Mouse (Mus musculus) bone marrow, adult 2 months (tissue): ENCODE measurements around the gene Rab4a. TPM values are rescaled to one million over a fixed set of nuclear protein-coding genes. Genes with fewer than 3 reads are reported as not detected.

Source experiments
- H3K27ac ChIP-seq: fragments of 200-500 bp; 2 replicates; pipeline ENCODE4 v1.5.1; 2012; ENCODE audit warnings: low read depth, mild to moderate bottlenecking, control low read depth, inconsistent platforms, low read length; ENCODE audit not compliant: control insufficient read depth, poor library complexity, insufficient read depth
- H3K4me1 ChIP-seq: fragments of 200-500 bp; 2 replicates; pipeline ENCODE4 v1.6.1; 2011; ENCODE audit warnings: low read length; ENCODE audit not compliant: control insufficient read depth, insufficient read depth
- H3K4me3 ChIP-seq: fragments of 200-500 bp; replicated peaks from 2 replicates; pipeline ENCODE3; 2011; ENCODE audit warnings: mild to moderate bottlenecking, low read depth, low read length, control low read depth; ENCODE audit not compliant: control insufficient read depth
- CTCF ChIP-seq: fragments of 200-500 bp; IDR thresholded peaks from 2 replicates; pipeline ENCODE4 v1.5.1; 2011; ENCODE audit warnings: low read length, control low read depth; ENCODE audit not compliant: control insufficient read depth, insufficient read depth
- POLR2A ChIP-seq: fragments of 200-500 bp; IDR thresholded peaks from 2 replicates; pipeline ENCODE4 v1.6.1; 2011; ENCODE audit warnings: low read depth, mild to moderate bottlenecking, control low read depth, low read length, borderline replicate concordance; ENCODE audit not compliant: control insufficient read depth
- WGBS: fragments of 180-500 bp; shearing (Covaris S2); methylation state at CpG from one replicate; pipeline ENCODE4 v1.1.7; 2018; 5-methylcytosine and 5-hydroxymethylcytosine counted together
- polyA plus RNA-seq: library from polyadenylated mRNA; stranded (reverse); fragments of >200 nt; gene quantifications from 2 replicates; pipeline ENCODE4 v1.2.4, GENCODE M21; 2011; ENCODE audit warnings: low replicate concordance; ENCODE audit not compliant: missing spikeins, insufficient read depth, insufficient read length

Rab4a gene
- polyA plus RNA-seq, 1 experiment, result 9.1 TPM

DNA sequence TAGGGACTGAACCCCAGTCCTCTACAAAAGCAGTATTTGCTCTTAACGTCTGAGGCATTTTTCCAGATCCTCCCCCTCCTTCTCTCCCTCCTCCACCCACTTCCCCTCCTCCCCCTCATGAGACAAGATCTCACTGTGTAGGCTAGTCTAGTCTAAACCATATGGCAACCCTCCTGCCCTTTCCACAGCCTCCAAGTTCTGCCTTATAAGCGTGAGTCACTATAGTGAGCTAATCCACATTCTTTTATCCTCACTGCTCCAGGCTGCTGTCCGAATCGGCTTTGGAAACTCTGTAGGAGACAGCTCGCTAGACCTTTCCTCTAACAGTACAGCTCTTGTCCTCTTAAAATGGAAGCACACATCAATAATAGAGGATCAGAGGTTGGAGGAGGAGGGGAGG, 61.2 kb downstream of the Rab4a start:
- 62% methylated on average over 5 of the region's 5 CpGs for WGBS
- no peak overlapping the region for H3K27ac ChIP-seq
- no peaks in the 10 kb centered on the region for H3K4me1 ChIP-seq
- TF ChIP-seq CTCF (no peak), POLR2A (no peak)
- H3K4me3 ChIP-seq, result no peak overlapping the region

- no peaks in the 10 kb centered on the region for H3K4me1 ChIP-seq
- 82% methylated on average over 9 of the region's 9 CpGs for WGBS
- no peak overlapping the region for H3K4me3 ChIP-seq
- H3K27ac ChIP-seq, result no peak overlapping the region
- TF ChIP-seq CTCF, result no peak
- no peak for TF ChIP-seq POLR2A
Observed at GRCm38 (mm10) chr8:123872048-123872447, 66.3 kb downstream of the Rab4a start.

GRCm38 (mm10) chr8:123873364-123873763, 67.6 kb downstream of the Rab4a start:
- no peak for TF ChIP-seq CTCF
- Histone ChIP-seq H3K4me3 (no peak overlapping the region), H3K4me1 (no peaks in the 10 kb centered on the region), H3K27ac (no peak overlapping the region)
- WGBS, result 71% methylated on average over 6 of the region's 6 CpGs

- Histone ChIP-seq H3K4me3 (no peak overlapping the region), H3K27ac (no peak overlapping the region), H3K4me1 (no peaks in the 10 kb centered on the region)
- 77% methylated on average over 11 of the region's 11 CpGs for WGBS
- TF ChIP-seq CTCF, result no peak
- no peak for TF ChIP-seq POLR2A
Observed at GRCm38 (mm10) chr8:123874324-123874723, 68.5 kb downstream of the Rab4a start.

- Histone ChIP-seq H3K27ac (no peak overlapping the region), H3K4me3 (no peak overlapping the region), H3K4me1 (no peaks in the 10 kb centered on the region)
- no peak for TF ChIP-seq CTCF
- no peak for TF ChIP-seq POLR2A
- 61% methylated on average over 2 of the region's 2 CpGs for WGBS
Observed at GRCm38 (mm10) chr8:123877865-123878264, 72.1 kb downstream of the Rab4a start.

- no peak overlapping the region for H3K27ac ChIP-seq
- TF ChIP-seq CTCF (no peak), POLR2A (no peak)
Observed at GRCm38 (mm10) chr8:123880271-123880670, 74.5 kb downstream of the Rab4a start.

GRCm38 (mm10) chr8:123880821-123881350, 75.1 kb downstream of the Rab4a start:
- Histone ChIP-seq H3K4me1 (no peaks in the 10 kb centered on the region), H3K4me3 (no peak overlapping the region), H3K27ac (no peak overlapping the region)
- TF ChIP-seq CTCF, result no peak
- TF ChIP-seq POLR2A, result no peak
- WGBS, result 67% methylated on average over 4 of the region's 4 CpGs

More at GRCm38 (mm10) chr8:123880271-123880670, 74.5 kb downstream of the Rab4a start:
- Histone ChIP-seq H3K4me1 (no peaks in the 10 kb centered on the region), H3K4me3 (no peak overlapping the region)
- 47% methylated on average over 10 of the region's 10 CpGs for WGBS

DNA sequence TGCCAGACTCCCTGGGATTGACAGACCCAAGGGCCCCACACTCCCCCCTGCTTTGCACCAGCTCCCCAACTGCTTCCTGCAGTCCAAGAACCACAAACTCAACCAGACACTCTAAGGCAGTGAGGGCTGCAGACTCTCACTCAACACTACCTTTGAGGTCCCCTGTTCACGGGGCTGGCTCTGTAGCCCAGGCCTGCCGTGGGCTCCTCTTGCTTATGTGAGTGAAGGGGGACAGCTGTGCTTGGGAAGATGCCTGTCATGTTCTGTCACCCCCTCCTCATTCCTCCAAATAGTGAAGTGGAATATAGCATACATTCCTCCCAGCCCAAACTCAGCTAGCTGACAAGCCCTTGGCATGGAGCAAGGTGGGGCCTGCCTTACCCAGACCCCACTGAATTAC, 76.6 kb downstream of the Rab4a start:
- WGBS, result 21% methylated on average over 2 of the region's 2 CpGs
- TF ChIP-seq POLR2A (no peak), CTCF (no peak)
- H3K4me3 ChIP-seq, result no peak overlapping the region
- H3K27ac ChIP-seq, result no peak overlapping the region
- H3K4me1 ChIP-seq, result no peaks in the 10 kb centered on the region

DNA sequence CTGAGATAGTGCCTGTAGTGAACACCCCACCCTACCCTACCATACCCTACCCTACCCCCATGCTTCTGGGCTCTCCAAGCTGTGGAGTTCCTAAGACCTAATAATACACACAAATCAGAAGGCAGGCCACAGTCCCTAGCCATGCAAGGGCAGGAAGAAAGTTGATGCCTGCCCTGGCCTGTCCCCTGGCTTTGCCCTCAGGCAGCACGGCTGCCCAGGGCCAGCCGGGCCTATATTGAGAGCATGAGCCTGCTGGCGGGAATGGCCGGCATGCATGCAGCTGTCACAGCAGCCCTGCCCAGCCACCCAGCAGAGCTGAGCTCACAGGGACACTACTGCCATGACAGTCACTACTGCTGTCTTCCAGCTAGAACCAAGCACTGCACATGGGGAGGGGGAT, 77.3 kb downstream of the Rab4a start:
- no peak overlapping the region for H3K4me3 ChIP-seq
- TF ChIP-seq POLR2A (no peak), CTCF (no peak)
- 90% methylated on average over 4 of the region's 4 CpGs for WGBS
- H3K27ac ChIP-seq, result no peak overlapping the region
- no peaks in the 10 kb centered on the region for H3K4me1 ChIP-seq

Other genes with a start within 250 kb of the Rab4a start
- 5.3 and 17.9 TPM in 2 replicates for gene Rhou, start 152.1 kb upstream of the Rab4a start, polyA plus RNA-seq
- gene Ccsap, start 54.2 kb downstream of the Rab4a start, polyA plus RNA-seq, result 2.2 and 2.5 TPM in 2 replicates
- gene Acta1, start 88.8 kb downstream of the Rab4a start, polyA plus RNA-seq, result 41.5 and 54.8 TPM in 2 replicates
- gene Nup133, start 143.3 kb downstream of the Rab4a start, polyA plus RNA-seq, result 7.5 and 13.5 TPM in 2 replicates
- 78.8 and 100 TPM in 2 replicates for gene Abcb10, start 177.1 kb downstream of the Rab4a start, polyA plus RNA-seq
- gene Taf5l, start 215.4 kb downstream of the Rab4a start, polyA plus RNA-seq, result 13.2 and 16.7 TPM in 2 replicates
- gene Urb2, start 215.5 kb downstream of the Rab4a start, polyA plus RNA-seq, result 3.0 and 4.4 TPM in 2 replicates